Mouse (Mus musculus) c-Kit-negative CD71-positive TER-119-positive erythroid progenitor cells, embryonic 14.5 days (primary cell): ENCODE data around the gene Rnase12.
A peak's percentile ranks its signal among the peaks of the same experiment; 100 is the strongest.

ENCODE experiments used
- DNase-seq: peaks from one replicate; pipeline ENCODE4 v3.0.0-alpha.2; 2013; ENCODE audit warnings: low read depth, low spot score

Gene Rnase12

DNA sequence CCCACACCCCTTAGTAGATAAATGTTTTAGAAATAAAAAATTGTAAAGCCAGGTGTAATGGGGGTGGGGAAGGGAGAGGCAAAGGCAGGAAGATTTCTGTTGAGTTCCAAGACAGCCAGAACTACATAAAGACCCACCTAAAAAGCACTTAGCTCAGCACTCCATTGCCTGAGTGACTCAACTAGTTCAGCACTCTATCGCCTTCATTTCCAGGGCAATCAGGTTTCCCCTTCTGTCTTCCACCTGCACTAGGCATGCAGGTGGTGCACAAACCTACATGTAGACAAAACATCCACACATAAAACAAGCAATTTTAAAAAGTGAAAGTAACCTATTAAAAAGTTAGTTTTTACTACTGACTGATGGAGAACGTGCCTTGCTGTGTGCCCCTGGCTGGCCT is 27.6 kb upstream of the Rnase12 start:
- no peak for DNase-seq

DNA sequence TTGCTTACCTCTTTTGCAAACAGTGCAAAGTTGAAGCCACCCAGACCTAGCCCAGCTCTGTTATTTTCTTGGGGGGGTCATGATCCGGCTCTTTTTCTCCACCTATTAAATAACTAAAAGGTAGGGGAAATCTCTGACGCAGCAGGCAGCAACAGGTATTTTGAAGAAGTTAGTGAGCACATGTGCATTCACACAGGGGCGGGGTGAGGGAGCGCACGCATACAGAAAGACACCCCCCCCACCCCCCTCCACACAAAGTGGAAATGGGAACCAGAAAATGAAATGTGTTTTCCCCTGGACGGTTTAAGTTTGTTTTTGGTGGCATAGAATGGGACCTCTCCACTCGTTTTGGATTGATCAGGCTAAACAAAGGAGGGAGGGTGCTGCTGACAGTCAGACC is 26.3 kb upstream of the Rnase12 start:
- DNase-seq, result no peak

DNA sequence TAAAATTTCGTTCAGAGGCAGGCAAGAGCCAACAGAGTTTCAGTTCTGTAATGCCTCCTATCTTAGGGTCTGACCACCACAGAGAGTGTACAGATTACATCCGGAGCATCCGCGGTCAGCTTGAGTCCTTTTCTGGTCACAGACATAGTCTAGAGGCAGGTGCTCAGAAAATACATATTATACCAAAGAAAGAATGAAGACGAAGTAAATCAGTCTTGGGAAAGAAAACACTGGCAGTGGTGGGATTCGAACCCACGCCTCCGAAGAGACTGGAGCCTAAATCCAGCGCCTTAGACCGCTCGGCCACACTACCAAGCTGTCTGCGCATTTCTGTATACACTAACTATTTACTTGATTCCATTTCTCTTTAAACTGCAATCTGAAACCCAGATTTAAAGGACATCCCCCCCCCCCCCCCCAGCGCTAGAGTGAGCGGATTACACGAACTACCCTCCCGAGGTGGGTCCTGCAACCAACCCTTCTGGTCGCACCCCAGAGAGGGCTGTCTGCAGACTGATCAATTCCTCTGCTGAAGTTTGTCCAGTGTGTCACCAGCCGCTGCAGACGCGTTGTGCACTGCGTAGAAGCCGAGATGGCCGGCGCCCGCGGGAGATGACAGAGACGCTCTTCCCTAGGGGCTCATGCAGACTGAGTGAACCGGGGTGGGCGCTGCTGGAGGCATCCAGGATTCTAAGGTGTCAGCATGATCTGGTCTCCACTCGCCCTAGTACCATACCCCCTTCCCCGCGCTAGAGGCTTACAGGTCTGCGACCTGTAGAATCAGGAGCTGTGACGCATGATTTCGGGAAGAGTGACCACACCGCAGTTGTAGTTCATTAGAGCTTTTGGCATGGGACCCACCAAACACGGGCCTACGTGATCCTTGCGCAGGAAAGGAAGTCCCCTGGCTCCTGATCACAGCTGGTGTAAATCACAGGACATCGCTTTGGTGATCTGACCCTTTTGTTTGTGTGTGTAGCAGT is 25.4 kb upstream of the Rnase12 start:
- no peak for DNase-seq

DNA sequence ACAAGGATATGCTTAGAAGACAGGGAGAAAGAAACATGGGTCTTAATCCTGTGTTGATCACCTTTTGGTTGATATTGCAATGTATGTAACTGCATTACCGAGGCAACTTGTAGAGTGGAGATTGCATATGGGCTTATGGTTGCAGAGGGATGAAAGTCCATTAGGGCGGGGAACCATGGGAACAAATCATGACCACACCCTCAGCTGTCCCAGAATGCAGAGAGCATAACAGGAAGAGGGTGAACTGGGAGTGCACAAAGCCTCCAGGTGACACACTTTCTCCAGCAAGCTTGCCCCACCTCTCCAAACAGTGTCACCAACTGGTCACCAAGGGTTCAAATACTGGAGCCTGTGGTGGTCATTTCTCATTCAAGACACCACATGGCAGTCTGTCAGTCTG is 23.6 kb upstream of the Rnase12 start:
- DNase-seq, result no peak

DNA sequence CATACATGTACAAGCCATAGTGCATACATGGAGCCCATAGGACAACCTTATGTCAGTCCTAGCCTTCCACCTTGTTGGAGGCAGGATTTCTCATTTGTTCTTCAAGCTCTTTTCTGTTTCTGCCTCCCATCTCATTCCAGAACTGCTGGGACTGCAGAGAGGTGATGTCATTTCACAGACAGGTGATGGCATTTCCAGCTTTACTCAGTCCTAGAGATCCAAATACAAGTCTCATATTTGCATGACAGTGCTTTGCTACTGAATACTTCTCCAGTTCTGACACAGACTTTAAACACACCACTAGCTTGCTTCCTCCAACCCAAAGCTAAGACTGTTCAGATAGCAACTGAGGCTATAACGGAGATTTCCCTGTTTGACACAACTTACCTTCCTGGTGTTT is 21.7 kb upstream of the Rnase12 start:
- DNase-seq, result no peak

DNA sequence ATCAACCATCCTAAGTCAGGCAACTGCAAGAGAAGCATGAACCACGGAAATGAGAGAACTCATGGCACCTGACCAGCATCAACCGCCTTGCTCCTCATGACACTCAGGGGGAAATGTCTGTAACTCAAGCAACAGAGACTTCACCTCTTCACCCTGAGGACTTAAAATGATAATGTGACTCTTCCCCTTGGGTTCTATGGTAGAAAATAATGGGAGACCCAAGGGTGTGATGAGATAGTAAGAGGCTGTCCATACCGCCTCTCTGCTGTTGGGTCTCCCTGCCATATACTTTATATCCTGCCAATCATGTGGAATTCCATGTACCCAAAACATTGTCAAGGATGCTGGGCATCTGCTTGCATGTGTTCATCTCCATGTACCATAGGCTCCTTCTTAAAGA is 16.9 kb upstream of the Rnase12 start, which contains the start of gene Olfr750:
Gene Olfr750 (minus strand): TSS at position 101 of the 400 bp plus-strand sequence.
- DNase-seq, result no peak

DNA sequence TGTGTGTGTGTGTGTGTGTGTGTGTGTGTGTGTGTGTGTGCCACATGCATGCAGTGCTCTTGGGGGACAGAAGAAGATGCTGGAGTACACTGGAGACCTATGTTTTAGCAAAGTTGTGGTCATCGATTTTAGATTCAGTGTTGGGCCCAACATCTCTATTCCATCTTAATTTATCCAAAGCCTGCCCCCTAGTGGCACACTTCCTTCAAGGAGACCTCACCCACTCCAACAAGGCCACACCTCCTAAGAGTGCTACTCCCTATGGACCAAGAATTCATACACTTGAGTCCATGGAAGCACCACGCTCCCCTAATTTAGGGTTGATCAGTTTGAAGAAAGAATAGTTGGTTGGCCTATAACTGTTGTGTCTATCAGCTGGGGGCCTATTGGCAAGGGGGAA is 12.2 kb upstream of the Rnase12 start:
- DNase-seq, result peak; percentile 60

DNA sequence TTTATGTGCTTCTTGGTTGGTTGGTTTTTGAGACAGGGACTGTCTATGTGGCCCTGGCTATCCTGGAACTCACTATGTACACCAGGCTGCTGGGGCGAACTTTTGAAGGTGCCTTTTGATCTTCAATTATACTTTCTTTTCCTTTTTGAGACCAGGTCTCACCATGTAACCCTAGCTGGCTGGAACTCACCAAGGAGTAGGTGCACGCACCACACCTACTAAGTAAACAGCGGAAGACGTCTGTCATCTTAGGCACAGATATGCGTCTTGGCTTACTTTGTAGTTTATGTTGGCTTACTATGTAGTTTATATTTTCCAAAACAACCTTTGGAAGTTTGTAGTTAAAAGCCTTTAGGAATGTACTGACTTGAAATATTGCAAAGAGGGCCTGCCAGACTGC is 11.5 kb upstream of the Rnase12 start:
- no peak for DNase-seq

DNA sequence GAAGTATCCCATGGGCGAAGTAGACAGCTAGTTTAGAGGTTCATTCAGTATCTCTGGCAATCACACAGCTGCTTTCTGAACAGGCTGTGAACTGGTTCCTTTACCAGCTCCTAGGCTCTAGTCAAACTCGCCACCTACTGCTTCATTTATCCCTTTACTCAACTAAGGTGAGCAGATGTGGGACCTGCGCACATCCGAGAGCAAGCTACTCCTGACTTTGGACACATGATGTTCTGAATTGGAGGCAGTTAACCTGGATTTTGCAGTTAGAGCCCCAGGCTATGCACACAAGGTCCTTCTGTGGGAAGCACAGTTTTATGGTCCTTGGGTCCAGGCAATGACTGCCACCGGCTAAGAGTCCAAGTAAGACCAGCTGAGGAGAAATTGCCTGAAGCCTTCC is 3.3 kb upstream of the Rnase12 start:
- DNase-seq, result no peak

DNA sequence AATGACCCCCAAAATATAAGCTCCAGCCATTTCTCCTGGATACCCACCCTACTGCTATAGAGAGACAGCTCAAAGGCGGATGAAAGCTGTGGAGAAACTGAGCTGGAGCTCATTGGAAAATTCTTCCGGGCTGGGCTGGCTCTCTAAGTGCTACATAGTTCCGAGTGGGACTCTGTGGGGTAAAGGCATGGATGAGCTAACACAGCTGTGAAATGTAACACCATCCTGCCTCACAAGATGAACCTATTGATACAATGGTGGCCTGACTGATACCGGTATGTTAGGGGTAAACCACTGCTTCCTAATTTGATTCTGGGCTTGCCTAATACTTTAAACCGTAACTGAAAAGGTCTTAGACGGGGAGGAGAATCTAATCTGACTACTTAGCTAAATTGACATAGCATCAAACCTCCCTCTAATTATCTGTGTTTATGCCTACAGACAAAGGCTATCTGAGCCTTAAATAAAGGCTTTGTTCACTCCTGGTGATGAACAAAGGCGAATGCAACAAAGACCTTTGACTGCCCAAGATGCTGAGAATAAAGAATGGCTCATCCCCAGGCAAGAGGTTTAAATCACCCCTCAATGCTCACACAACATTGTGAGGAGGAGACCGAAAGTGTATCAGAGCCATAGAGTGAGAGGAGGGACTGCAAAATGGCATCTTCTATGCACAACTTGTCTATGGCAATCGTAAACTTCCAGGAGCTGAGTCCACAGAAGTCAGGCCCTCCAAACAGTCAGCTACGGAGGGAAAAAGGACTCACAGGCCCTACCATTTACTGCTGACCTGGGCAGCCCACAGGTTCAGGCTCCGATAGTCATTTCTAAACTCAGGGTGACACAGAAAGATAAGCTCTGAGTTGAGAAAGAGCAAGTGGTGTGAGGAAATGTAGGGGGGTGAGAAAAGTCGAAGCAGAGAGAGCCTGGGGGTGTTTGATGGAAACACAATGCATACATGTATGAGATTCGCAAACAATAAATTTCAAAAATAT is 2.9 kb downstream of the Rnase12 start:
- no peak for DNase-seq

DNA sequence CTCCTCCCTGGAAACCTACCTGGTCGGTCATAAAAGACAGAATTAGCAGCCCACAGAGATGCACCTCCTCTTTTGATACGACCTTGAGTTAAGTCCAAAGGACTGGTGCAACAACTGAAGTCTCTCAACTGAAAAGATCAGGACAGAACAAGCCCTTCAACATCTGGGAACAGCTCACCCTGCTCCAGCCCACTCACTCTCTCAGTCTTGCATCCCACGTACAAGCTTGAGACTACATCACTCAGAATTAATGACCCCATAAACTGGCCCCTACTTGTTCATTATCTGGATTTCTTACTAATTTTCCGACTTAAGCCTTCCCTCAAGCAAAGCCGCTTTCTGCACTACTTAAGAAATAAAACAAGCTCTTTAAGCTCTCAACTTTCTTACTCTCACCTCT is 4.3 kb downstream of the Rnase12 start:
- DNase-seq, result no peak

DNA sequence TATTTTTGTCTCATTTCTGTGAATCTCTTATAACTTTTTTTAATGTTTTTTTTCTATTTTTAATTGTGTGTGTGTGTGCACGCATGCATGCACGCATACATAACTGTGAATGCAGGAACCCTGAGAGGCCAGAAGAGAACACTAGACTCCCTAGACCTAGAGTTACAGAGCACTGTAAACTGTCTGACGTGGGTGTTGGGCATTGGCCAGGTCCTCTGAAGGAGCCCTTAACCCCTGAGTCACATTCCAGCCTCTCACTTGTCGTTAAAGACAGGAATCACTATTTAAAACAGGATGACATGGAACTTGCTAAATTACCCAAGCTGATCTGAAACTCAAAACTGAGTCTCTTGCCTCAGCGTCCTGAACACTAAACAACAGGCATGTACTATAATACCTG is 5.5 kb downstream of the Rnase12 start:
- no peak for DNase-seq

DNA sequence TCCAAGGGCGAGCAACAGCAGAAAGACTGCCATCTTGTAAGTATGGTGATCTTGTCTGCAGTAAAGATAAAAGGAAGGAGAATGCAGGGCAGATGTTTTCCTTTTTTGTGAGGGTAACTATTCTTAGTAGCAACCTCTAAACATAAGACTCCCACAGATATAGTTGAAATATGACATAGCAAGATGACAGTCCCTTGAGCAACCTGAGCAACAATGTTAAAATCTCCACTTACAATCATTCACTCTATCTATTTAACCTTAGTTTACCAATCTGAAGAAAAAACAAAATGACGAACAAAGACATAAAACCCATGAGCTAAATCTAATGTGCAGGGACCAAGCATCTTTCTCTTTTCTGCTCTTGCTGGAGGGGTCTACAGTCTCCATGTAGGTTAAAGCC is 7.4 kb downstream of the Rnase12 start, which contains the start of gene Rnase11:
Gene Rnase11 (minus strand): TSS at position 101 of the 400 bp plus-strand sequence.
- no peak for DNase-seq

DNA sequence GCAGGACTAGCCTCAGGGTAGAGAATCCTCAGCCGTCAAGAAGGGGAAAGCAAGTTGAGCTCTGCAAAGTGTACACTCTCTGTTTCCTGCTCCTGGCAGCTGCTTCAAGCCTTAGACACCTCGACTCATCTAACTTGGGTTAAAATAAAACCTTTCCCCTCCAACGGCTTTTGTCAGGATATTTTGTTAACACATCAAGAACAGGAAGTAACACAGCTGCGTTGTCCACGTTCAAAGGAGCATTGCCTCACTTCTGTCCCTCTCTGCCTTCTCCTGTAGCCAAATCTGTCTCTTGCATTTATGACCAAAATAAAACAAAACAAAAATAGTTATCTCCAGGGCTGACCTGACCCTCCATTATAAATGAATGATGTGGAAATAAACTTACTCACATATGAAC is 9.6 kb downstream of the Rnase12 start:
- no peak for DNase-seq

DNA sequence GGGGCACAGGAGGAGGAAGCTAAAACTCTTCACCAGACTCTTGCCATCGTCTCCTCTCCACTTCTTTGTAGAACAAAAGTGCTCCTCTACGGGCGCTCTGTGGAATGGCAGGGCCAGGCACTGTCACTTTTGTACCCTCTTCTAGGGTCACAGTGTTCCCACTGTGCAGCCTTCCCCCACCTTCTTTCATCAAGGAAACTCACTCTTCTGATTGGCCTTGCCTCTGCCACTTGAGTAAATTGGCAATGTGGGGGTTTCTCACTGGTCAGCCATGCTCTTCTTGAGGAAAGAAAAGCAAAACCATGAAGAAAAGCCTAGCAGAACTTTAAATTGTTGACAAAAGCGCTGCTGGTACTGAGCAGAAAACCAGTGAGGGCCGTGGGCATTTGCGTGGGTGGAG is 15.7 kb downstream of the Rnase12 start, which contains the start of gene Rnase9:
Gene Rnase9 (minus strand): TSS at position 101 of the 400 bp plus-strand sequence.
- no peak for DNase-seq

DNA sequence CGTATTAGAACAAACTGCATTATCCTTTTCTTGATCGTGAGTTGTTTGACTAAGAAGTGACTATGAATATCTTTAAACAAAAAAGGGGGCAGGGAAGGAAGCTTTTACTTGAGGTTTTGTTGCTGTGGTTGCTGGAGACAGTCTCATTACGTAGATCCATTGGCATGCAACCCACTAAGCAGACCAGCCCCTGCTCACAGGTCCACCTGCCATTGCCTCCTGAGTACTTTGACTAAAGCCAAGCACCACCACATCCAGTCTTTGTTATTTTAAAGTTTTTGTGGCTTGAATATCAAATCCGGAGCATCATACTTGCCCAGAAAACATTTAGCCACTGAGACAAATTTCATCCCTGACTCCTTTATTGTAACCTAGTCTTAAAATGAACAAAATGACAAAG is 21.2 kb downstream of the Rnase12 start:
- no peak for DNase-seq

DNA sequence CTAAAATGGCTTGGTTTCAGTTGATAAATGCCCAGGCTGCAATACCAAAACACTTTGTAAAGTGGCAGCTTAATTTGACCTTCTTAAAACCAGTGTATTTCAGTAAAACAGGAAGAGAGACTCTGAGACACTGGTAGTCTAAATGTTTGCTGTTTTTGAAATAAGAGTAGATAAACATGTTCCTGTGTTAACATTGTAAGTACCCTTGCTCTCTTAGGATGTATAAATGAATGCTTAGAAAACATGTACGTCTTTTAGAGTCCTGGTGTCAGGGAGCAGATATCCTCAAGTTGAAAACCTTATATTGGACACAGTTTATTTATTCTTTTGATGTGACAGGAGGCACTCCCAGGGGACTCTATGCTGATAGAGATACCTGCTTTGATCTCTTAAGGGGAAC is 22.3 kb downstream of the Rnase12 start:
- DNase-seq, result no peak

DNA sequence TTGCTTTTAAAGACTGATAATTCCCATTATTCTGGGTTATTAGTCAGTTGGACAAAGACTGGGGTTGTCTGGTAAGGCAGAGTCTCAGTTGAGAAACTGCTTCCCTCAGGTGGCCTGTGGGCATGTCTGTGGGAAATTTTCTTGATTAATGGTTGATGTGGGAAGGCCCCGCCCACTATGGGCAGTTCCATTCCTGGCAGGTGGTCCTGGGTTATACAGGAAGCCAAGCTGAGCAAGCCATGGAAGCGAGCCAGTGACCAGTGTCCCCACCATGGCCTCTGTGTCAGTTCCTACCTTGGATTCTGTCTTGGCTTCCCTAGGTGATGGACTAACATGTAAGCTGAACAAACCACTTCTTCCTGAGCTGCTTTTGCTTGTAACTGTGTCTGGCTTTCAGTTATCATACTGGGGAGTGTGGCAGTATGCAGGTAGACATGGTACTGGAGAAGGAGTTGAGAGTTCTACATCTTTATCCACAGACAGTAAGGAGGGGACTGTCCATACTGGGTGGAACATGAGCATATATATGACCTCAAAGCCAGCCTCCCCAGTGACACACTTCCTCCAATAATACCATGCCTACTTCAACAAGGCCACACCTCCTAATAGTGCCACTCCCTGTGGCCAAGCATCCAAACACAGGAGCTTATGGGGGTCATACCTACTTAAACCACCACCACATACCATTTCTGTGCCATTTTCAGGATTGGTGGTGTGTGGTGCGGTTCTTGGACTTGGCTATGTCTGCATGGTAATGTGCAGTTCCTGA is 29.9 kb downstream of the Rnase12 start:
- DNase-seq, result no peak

DNA sequence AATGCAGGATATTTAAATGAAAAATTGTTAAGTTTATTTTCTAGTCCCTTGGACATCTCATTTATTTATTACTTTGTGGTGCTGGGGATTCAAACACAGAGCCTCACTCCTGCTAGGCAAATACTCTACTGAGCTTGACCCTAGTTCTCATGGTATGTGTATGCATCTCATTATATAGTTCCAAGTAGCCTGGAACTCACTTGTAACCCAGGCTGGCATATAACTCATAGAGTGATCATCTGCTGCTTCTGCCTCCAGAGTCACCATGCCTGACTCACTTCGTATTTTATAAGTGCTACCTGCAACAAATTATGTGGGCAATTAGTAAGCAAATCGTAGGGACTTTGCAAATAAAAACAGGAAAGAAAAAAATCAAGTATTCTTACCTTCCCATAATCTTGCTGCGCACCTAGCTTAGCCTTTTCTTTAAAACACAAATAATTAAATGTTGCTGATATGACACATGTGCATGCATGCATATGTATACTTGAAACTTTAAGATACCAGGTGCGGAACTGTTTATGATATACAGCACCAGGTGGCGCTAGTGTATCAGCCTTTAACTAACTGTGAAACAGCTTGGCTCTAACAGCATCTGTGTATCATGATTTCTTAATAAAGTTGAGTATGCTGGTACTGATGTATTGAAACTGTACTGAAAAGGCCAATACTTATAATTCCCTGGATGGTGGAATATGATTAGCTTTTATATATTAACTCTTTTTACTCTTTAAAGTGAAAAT is 30.9 kb downstream of the Rnase12 start:
- DNase-seq, result peak; percentile 53

DNA sequence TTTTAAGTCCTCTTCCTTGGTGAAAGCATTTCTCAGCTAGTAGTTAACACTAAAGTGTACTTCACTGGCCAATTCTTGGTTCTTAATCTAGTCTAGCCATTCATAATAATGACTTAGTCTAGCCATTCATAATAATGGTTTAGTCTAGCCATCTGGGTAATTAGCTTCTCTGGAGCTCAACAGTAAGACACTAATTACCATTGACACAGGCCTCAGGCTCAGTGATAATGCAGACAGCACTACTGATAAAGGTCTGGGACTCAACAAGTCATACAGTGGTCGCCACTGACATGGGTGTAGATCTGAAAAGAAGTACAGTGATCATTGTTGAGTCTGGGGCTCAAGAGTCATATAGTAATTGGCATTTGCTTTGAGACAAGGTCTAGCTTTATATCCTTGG is 32.6 kb downstream of the Rnase12 start:
- DNase-seq, result no peak

DNA sequence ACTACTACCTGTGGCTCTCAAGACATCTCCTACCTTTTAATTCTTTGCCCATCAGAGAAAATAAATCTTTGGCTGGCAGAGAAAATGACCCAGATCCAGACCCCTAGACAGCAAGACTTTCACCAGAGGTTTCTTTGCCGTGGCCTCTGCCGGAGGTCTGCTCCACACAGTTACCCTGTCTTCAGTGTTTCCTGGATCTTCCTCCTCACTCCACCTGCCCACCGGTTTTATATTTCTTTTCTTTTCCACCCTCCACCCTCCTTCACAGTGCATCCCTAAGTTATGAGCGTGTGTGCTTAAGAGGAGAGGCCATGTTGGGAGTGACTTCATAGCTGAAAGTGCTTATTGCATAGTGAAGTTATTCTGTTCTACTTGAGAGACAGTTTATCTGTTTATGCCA is 34.0 kb downstream of the Rnase12 start:
- DNase-seq, result no peak
